Mouse (Mus musculus): ENCODE measurements at regions not wholly inside any gene's neighbourhood (a gene's known extent, or its start where the extent isn't known, plus 50 kb on each side); places are given as distances from the start of the nearest gene placed in this dataset.

GRCm38 (mm10) chr10:27990359-27991056 is 84.1 kb upstream of the Ptprk start:
- Histone ChIP-seq H3K4me1 (ENCODE audit: control insufficient read depth, insufficient read depth, low read length) (no peaks in the 10 kb centered on the region), H3K27ac (ENCODE audit: insufficient read depth, low read length) (no peak overlapping the region)

GRCm38 (mm10) chr10:27991057-27991365 is 83.6 kb upstream of the Ptprk start:
- no peak for TF ChIP-seq POLR2A (IDR thresholded peaks at IDR 0.05; ENCODE audit: low read depth, low read length)
- TF ChIP-seq CTCF (IDR thresholded peaks at IDR 0.05; ENCODE audit: borderline replicate concordance, insufficient read depth, low read length), result no peak
- Histone ChIP-seq H3K4me1 (ENCODE audit: control insufficient read depth, insufficient read depth, low read length) (no peaks in the 10 kb centered on the region), H3K4me3 (ENCODE audit: insufficient read depth, low read length) (no peak overlapping the region), H3K27ac (ENCODE audit: insufficient read depth, low read length) (no peak overlapping the region)

More at GRCm38 (mm10) chr10:27990359-27991056, 84.1 kb upstream of the Ptprk start:
- no peak overlapping the region for H3K4me3 ChIP-seq (ENCODE audit: insufficient read depth, low read length)
- no peak for TF ChIP-seq POLR2A (IDR thresholded peaks at IDR 0.05; ENCODE audit: low read depth, low read length)
- no peak for TF ChIP-seq CTCF (IDR thresholded peaks at IDR 0.05; ENCODE audit: borderline replicate concordance, insufficient read depth, low read length)

- Histone ChIP-seq H3K4me1 (ENCODE audit: control insufficient read depth, insufficient read depth, low read length) (no peaks in the 10 kb centered on the region), H3K4me3 (ENCODE audit: insufficient read depth, low read length) (no peak overlapping the region), H3K27ac (ENCODE audit: insufficient read depth, low read length) (no peak overlapping the region)
- TF ChIP-seq CTCF (IDR thresholded peaks at IDR 0.05; ENCODE audit: borderline replicate concordance, insufficient read depth, low read length) (no peak), POLR2A (IDR thresholded peaks at IDR 0.05; ENCODE audit: low read depth, low read length) (no peak)
These were observed 80.1 kb upstream of the Ptprk start for GRCm38 (mm10) chr10:27994376-27995034.

- no peak for TF ChIP-seq CTCF (IDR thresholded peaks at IDR 0.05; ENCODE audit: borderline replicate concordance, insufficient read depth, low read length)
- TF ChIP-seq POLR2A (IDR thresholded peaks at IDR 0.05; ENCODE audit: low read depth, low read length), result no peak
These were observed 79.6 kb upstream of the Ptprk start for GRCm38 (mm10) chr10:27995035-27995399.

GRCm38 (mm10) chr10:28010756-28011155 is 63.9 kb upstream of the Ptprk start:
- H3K27ac ChIP-seq (ENCODE audit: insufficient read depth, low read length), result no peak overlapping the region
- no peak for TF ChIP-seq POLR2A (IDR thresholded peaks at IDR 0.05; ENCODE audit: low read depth, low read length)
- TF ChIP-seq CTCF (IDR thresholded peaks at IDR 0.05; ENCODE audit: borderline replicate concordance, insufficient read depth, low read length), result no peak
- H3K4me3 ChIP-seq (ENCODE audit: insufficient read depth, low read length), result no peak overlapping the region
- no peaks in the 10 kb centered on the region for H3K4me1 ChIP-seq (ENCODE audit: control insufficient read depth, insufficient read depth, low read length)

More at GRCm38 (mm10) chr10:27995035-27995399, 79.6 kb upstream of the Ptprk start:
- H3K27ac ChIP-seq (ENCODE audit: insufficient read depth, low read length), result no peak overlapping the region
- H3K4me3 ChIP-seq (ENCODE audit: insufficient read depth, low read length), result no peak overlapping the region
- H3K4me1 ChIP-seq (ENCODE audit: control insufficient read depth, insufficient read depth, low read length), result no peaks in the 10 kb centered on the region

GRCm38 (mm10) chr10:28012135-28012534 is 62.5 kb upstream of the Ptprk start:
- Histone ChIP-seq H3K4me3 (ENCODE audit: insufficient read depth, low read length) (no peak overlapping the region), H3K27ac (ENCODE audit: insufficient read depth, low read length) (no peak overlapping the region), H3K4me1 (ENCODE audit: control insufficient read depth, insufficient read depth, low read length) (no peaks in the 10 kb centered on the region)
- no peak for TF ChIP-seq CTCF (IDR thresholded peaks at IDR 0.05; ENCODE audit: borderline replicate concordance, insufficient read depth, low read length)

GRCm38 (mm10) chr10:28013401-28013800 is 61.2 kb upstream of the Ptprk start:
- H3K27ac ChIP-seq (ENCODE audit: insufficient read depth, low read length), result no peak overlapping the region
- no peak for TF ChIP-seq CTCF (IDR thresholded peaks at IDR 0.05; ENCODE audit: borderline replicate concordance, insufficient read depth, low read length)
- no peak for TF ChIP-seq POLR2A (IDR thresholded peaks at IDR 0.05; ENCODE audit: low read depth, low read length)
- H3K4me3 ChIP-seq (ENCODE audit: insufficient read depth, low read length), result no peak overlapping the region
- no peaks in the 10 kb centered on the region for H3K4me1 ChIP-seq (ENCODE audit: control insufficient read depth, insufficient read depth, low read length)

- Histone ChIP-seq H3K4me1 (ENCODE audit: control insufficient read depth, insufficient read depth, low read length) (no peaks in the 10 kb centered on the region), H3K27ac (ENCODE audit: insufficient read depth, low read length) (no peak overlapping the region), H3K4me3 (ENCODE audit: insufficient read depth, low read length) (no peak overlapping the region)
- TF ChIP-seq CTCF (IDR thresholded peaks at IDR 0.05; ENCODE audit: borderline replicate concordance, insufficient read depth, low read length) (no peak), POLR2A (IDR thresholded peaks at IDR 0.05; ENCODE audit: low read depth, low read length) (no peak)
These were observed 60.3 kb upstream of the Ptprk start for GRCm38 (mm10) chr10:28014306-28014825.
